Mouse (Mus musculus): Measurements from ENCODE around the gene Csnk1e. TPM values are rescaled to one million over a fixed set of nuclear protein-coding genes. Genes with fewer than 3 reads are reported as not detected.

The Csnk1e gene
- polyA plus RNA-seq, 1 experiment = 122 TPM

GRCm38 (mm10) chr15:79403763-79404210 lies 51.6 kb downstream of the Csnk1e start:
- H3K4me3 ChIP-seq (replicated peaks; ENCODE audit: insufficient read depth, low read depth, low read length) = peak overlapping the region; percentile 99
- no peaks in the 10 kb centered on the region for H3K27me3 ChIP-seq (ENCODE audit: control insufficient read depth, insufficient read depth, low read length)
- DNase-seq = no peak
- 16% methylated on average over 9 of the region's 9 CpGs for WGBS
- H3K27ac ChIP-seq (ENCODE audit: insufficient read depth, low read length) = peak overlapping the region; percentile 92
- TF ChIP-seq CTCF (IDR thresholded peaks at IDR 0.05; ENCODE audit: borderline replicate concordance, insufficient read depth, low read depth, low read length) (no peak), POLR2A (IDR thresholded peaks at IDR 0.05; ENCODE audit: borderline replicate concordance, insufficient read depth, low read length) (no peak)
- peaks cover 20% of the 10 kb centered on the region for H3K4me1 ChIP-seq (ENCODE audit: control insufficient read depth, insufficient read depth, low read length)

- peak within 1 kb of the TSS; percentile 99 for H3K4me3 ChIP-seq (replicated peaks; ENCODE audit: insufficient read depth, low read depth, low read length)
- peak; percentile 88 to 91 for DNase-seq
- H3K27me3 ChIP-seq (ENCODE audit: control insufficient read depth, insufficient read depth, low read length) = no peaks in the 10 kb centered on the region
- WGBS = 1% methylated on average over 90 of the region's 90 CpGs
- H3K4me1 ChIP-seq (ENCODE audit: control insufficient read depth, insufficient read depth, low read length) = peaks cover 20% of the 10 kb centered on the region
- TF ChIP-seq CTCF (IDR thresholded peaks at IDR 0.05; ENCODE audit: borderline replicate concordance, insufficient read depth, low read depth, low read length) (no peak), POLR2A (IDR thresholded peaks at IDR 0.05; ENCODE audit: borderline replicate concordance, insufficient read depth, low read length) (peak; percentile 77)
- H3K27ac ChIP-seq (ENCODE audit: insufficient read depth, low read length) = peak within 1 kb of the TSS; percentile 92
Measured at GRCm38 (mm10) chr15:79402836-79403762, 52.3 kb downstream of the Csnk1e start, which contains the start of gene Tmem184b. TSS of gene Tmem184b (minus strand) at chr15:79403569.

GRCm38 (mm10) chr15:79402176-79402575 lies 53.2 kb downstream of the Csnk1e start:
- H3K4me3 ChIP-seq (replicated peaks; ENCODE audit: insufficient read depth, low read depth, low read length) = peak overlapping the region; percentile 99
- no peak for DNase-seq
- WGBS = 15% methylated on average over 5 of the region's 5 CpGs
- peaks cover 20% of the 10 kb centered on the region for H3K4me1 ChIP-seq (ENCODE audit: control insufficient read depth, insufficient read depth, low read length)
- no peak overlapping the region for H3K27ac ChIP-seq (ENCODE audit: insufficient read depth, low read length)
- no peaks in the 10 kb centered on the region for H3K27me3 ChIP-seq (ENCODE audit: control insufficient read depth, insufficient read depth, low read length)
- no peak for TF ChIP-seq CTCF (IDR thresholded peaks at IDR 0.05; ENCODE audit: borderline replicate concordance, insufficient read depth, low read depth, low read length)
- TF ChIP-seq POLR2A (IDR thresholded peaks at IDR 0.05; ENCODE audit: borderline replicate concordance, insufficient read depth, low read length) = no peak

GRCm38 (mm10) chr15:79400975-79401365 lies 54.4 kb downstream of the Csnk1e start:
- peaks cover 20% of the 10 kb centered on the region for H3K4me1 ChIP-seq (ENCODE audit: control insufficient read depth, insufficient read depth, low read length)
- no peaks in the 10 kb centered on the region for H3K27me3 ChIP-seq (ENCODE audit: control insufficient read depth, insufficient read depth, low read length)
- 5% methylated on average over 7 of the region's 7 CpGs for WGBS
- H3K4me3 ChIP-seq (replicated peaks; ENCODE audit: insufficient read depth, low read depth, low read length) = peak overlapping the region; percentile 6
- TF ChIP-seq POLR2A (IDR thresholded peaks at IDR 0.05; ENCODE audit: borderline replicate concordance, insufficient read depth, low read length) = no peak
- no peak for TF ChIP-seq CTCF (IDR thresholded peaks at IDR 0.05; ENCODE audit: borderline replicate concordance, insufficient read depth, low read depth, low read length)
- H3K27ac ChIP-seq (ENCODE audit: insufficient read depth, low read length) = no peak overlapping the region
- DNase-seq = peak in 1 of 2 experiments; percentile 38

GRCm38 (mm10) chr15:79400134-79400974 lies 55.0 kb downstream of the Csnk1e start:
- Histone ChIP-seq H3K4me1 (ENCODE audit: control insufficient read depth, insufficient read depth, low read length) (peaks cover 21% of the 10 kb centered on the region), H3K27me3 (ENCODE audit: control insufficient read depth, insufficient read depth, low read length) (no peaks in the 10 kb centered on the region), H3K27ac (ENCODE audit: insufficient read depth, low read length) (no peak overlapping the region), H3K4me3 (replicated peaks; ENCODE audit: insufficient read depth, low read depth, low read length) (no peak overlapping the region)
- no peak for DNase-seq
- TF ChIP-seq POLR2A (IDR thresholded peaks at IDR 0.05; ENCODE audit: borderline replicate concordance, insufficient read depth, low read length) (no peak), CTCF (IDR thresholded peaks at IDR 0.05; ENCODE audit: borderline replicate concordance, insufficient read depth, low read depth, low read length) (no peak)
- 72% methylated on average over 6 of the region's 6 CpGs for WGBS

GRCm38 (mm10) chr15:79399231-79400052 lies 55.9 kb downstream of the Csnk1e start:
- Histone ChIP-seq H3K27me3 (ENCODE audit: control insufficient read depth, insufficient read depth, low read length) (no peaks in the 10 kb centered on the region), H3K4me1 (ENCODE audit: control insufficient read depth, insufficient read depth, low read length) (peaks cover 30% of the 10 kb centered on the region), H3K27ac (ENCODE audit: insufficient read depth, low read length) (0 out of 2 replicates have a peak overlapping the region, but pooled peaks have one; percentile 6), H3K4me3 (replicated peaks; ENCODE audit: insufficient read depth, low read depth, low read length) (no peak overlapping the region)
- TF ChIP-seq POLR2A (IDR thresholded peaks at IDR 0.05; ENCODE audit: borderline replicate concordance, insufficient read depth, low read length) = no peak
- no peak for TF ChIP-seq CTCF (IDR thresholded peaks at IDR 0.05; ENCODE audit: borderline replicate concordance, insufficient read depth, low read depth, low read length)
- DNase-seq = no peak
- 59% methylated on average over 14 of the region's 14 CpGs for WGBS

- Histone ChIP-seq H3K27me3 (ENCODE audit: control insufficient read depth, insufficient read depth, low read length) (no peaks in the 10 kb centered on the region), H3K27ac (ENCODE audit: insufficient read depth, low read length) (no peak overlapping the region), H3K4me1 (ENCODE audit: control insufficient read depth, insufficient read depth, low read length) (peaks cover 37% of the 10 kb centered on the region), H3K4me3 (replicated peaks; ENCODE audit: insufficient read depth, low read depth, low read length) (no peak overlapping the region)
- WGBS = 78% methylated on average over 11 of the region's 11 CpGs
- TF ChIP-seq CTCF (IDR thresholded peaks at IDR 0.05; ENCODE audit: borderline replicate concordance, insufficient read depth, low read depth, low read length) (peak; percentile 11; the same call in 1 of the 2 replicates), POLR2A (IDR thresholded peaks at IDR 0.05; ENCODE audit: borderline replicate concordance, insufficient read depth, low read length) (0 out of 2 replicates have a peak, but pooled peaks have one; percentile 8)
- no peak for DNase-seq
Measured at GRCm38 (mm10) chr15:79396736-79397135, 58.6 kb downstream of the Csnk1e start.

Data from cerebellum, adult 2 months (tissue).